ENCODE assay signal across 8 mouse cellular contexts in the genomic region with DNA sequence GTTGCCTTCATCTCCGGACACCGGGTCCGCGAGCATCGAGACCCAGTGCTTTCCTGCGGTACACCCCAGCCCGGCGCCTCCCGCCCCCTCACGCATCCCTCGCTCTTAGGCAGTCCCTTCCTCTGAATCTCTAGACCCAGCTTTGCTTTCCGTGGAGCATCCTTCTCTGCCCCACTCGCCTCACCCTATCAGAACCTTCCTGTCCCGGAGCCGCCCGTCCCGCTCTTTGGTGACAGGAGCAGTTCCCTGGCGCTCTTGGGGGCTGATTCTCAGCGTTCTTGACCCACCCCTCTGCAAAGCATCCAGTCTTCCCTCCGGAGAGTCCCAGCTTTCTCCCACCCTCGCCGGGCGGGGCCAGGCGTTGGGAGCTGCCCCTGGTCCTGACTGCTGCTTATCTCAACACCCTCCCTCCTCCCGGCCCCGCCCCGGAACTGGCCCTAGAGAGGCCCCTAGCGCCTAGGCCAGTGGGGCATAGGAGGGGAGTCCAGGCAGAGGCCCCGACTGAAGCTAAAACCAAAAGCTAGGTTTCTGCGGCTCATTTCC. TPM values are rescaled to one million over a fixed set of nuclear protein-coding genes. Genes with fewer than 3 reads are reported as not detected.
DNase-seq lines count a peak whose midpoint lies in the region; ATAC-seq lines count a peak whose summit lies in the region.

No protein-coding gene starts in this region.

- peak overlapping the region; percentile 78 for H3K4me3 ChIP-seq in forebrain, embryonic 14.5 days (ENCODE audit: low read depth, low read length)

- peak overlapping the region; percentile 95 for H3K9ac ChIP-seq in forebrain, embryonic 14.5 days (ENCODE audit: low read length)

- H3K27me3 ChIP-seq in forebrain, embryonic 14.5 days (replicated peaks; ENCODE audit: control insufficient read depth, insufficient read depth, low read length): no peaks in the 10 kb centered on the region

- DNase-seq in kidney, adult 11 months: peak; percentile 45
- DNase-seq in kidney, adult 9 months: no peak
- peak; percentile 81 for DNase-seq in cerebellum, adult 11-12 months
- peak; percentile 68 for DNase-seq in forebrain, embryonic 14.5 days (ENCODE audit: low spot score)
- peak; percentile 55 to 59 for DNase-seq in heart, postnatal 36 days
- peak; percentile 56 to 73 for DNase-seq in layer of hippocampus, postnatal 10 days (ENCODE audit: low spot score in 2 of 2)
- DNase-seq in lung, postnatal 14 days: peak; percentile 58
- peak; percentile 53 to 56 for DNase-seq in right cerebral cortex, adult 2 months (ENCODE audit: low spot score in 2 of 2)

- H3K27ac ChIP-seq in forebrain, embryonic 14.5 days (ENCODE audit: low read depth, low read length): peak overlapping the region; percentile 95

- peak; percentile 70 for ATAC-seq in forebrain, embryonic 14.5 days

- H3K4me1 ChIP-seq in forebrain, embryonic 14.5 days (ENCODE audit: control insufficient read depth, insufficient read depth, low read length): peaks cover 6% of the 10 kb centered on the region

- intact Hi-C loops in heart, postnatal 36 days (cut with DNase I): no loop called here

- H3K9me3 ChIP-seq in forebrain, embryonic 14.5 days (replicated peaks; ENCODE audit: control insufficient read depth, low read length): no peaks in the 10 kb centered on the region

- WGBS in forebrain, embryonic 14.5 days: under 1% methylated on average over 30 of the region's 30 CpGs

- peaks cover 28% of the 10 kb centered on the region for H3K36me3 ChIP-seq in forebrain, embryonic 14.5 days (ENCODE audit: control insufficient read depth, insufficient read depth, low read length)

- H3K4me2 ChIP-seq in forebrain, embryonic 14.5 days (ENCODE audit: low read length): peak overlapping the region; percentile 82

RNA-seq across cellular contexts. Expression of a gene that starts 0.9 kb away (rescaled TPM):
- polyA plus RNA-seq in forebrain, embryonic 14.5 days (2014; fragmentation: Nextera tagmentation; extraction: Ambion mirVana): 21.9 and 26.5 TPM in 2 replicates
- total RNA-seq in heart, postnatal 36 days (2021): 1 to 10 TPM; 3.1 to 3.2 TPM
- total RNA-seq in layer of hippocampus, postnatal 10 days (2021): 100 to 1,000 TPM; 106 to 144 TPM

RNA-seq across cellular contexts. Expression of a gene that starts 12.8 kb away (rescaled TPM):
- polyA plus RNA-seq in forebrain, embryonic 14.5 days (2014; fragmentation: Nextera tagmentation; extraction: Ambion mirVana): 26.8 and 31.1 TPM in 2 replicates
- 100 to 1,000 TPM; 118 to 130 TPM for total RNA-seq in heart, postnatal 36 days (2021)
- total RNA-seq in layer of hippocampus, postnatal 10 days (2021): 10 to 100 TPM; 16.5 to 17.7 TPM

RNA-seq across cellular contexts. Expression of a gene that starts 18.9 kb away (rescaled TPM):
- 4.5 and 7.4 TPM in 2 replicates for polyA plus RNA-seq in forebrain, embryonic 14.5 days (2014; fragmentation: Nextera tagmentation; extraction: Ambion mirVana)
- not detected for total RNA-seq in heart, postnatal 36 days (2021)
- 100 to 1,000 TPM; 306 to 335 TPM for total RNA-seq in layer of hippocampus, postnatal 10 days (2021)

RNA-seq across cellular contexts. Expression of a gene that starts 33.4 kb away (rescaled TPM):
- polyA plus RNA-seq in forebrain, embryonic 14.5 days (2014; fragmentation: Nextera tagmentation; extraction: Ambion mirVana): not detected in 2 replicates
- not detected for total RNA-seq in heart, postnatal 36 days (2021)
- under 1 TPM; 0.34 to 0.76 TPM for total RNA-seq in layer of hippocampus, postnatal 10 days (2021)

RNA-seq across cellular contexts. Expression of a gene that starts 48.7 kb away (rescaled TPM):
- polyA plus RNA-seq in forebrain, embryonic 14.5 days (2014; fragmentation: Nextera tagmentation; extraction: Ambion mirVana): 10.7 and 11.6 TPM in 2 replicates
- 10 to 100 TPM; 12.9 to 13.2 TPM for total RNA-seq in heart, postnatal 36 days (2021)
- 10 to 100 TPM; 20.4 to 21.4 TPM for total RNA-seq in layer of hippocampus, postnatal 10 days (2021)

Comparison
In these comparisons a context has a peak if more than half of its experiments do, and no peak if none do; other contexts are left out.
1. RNA of a gene that starts 0.9 kb away (total RNA-seq): 106 to 144 TPM in layer of hippocampus, postnatal 10 days; 3.1 to 3.2 TPM in heart, postnatal 36 days; every median in the first group is over 10 times any median in the second.
2. RNA of a gene that starts 12.8 kb away (total RNA-seq): 118 to 130 TPM in heart, postnatal 36 days; 16.5 to 17.7 TPM in layer of hippocampus, postnatal 10 days; every median in the first group is over 4 times any median in the second.
3. RNA of a gene that starts 18.9 kb away (total RNA-seq): 306 to 335 TPM in layer of hippocampus, postnatal 10 days; not detected in heart, postnatal 36 days; every median in the first group is over 100 times any median in the second.